ENCODE assay signal across 24 mouse cellular contexts in the genomic region with DNA sequence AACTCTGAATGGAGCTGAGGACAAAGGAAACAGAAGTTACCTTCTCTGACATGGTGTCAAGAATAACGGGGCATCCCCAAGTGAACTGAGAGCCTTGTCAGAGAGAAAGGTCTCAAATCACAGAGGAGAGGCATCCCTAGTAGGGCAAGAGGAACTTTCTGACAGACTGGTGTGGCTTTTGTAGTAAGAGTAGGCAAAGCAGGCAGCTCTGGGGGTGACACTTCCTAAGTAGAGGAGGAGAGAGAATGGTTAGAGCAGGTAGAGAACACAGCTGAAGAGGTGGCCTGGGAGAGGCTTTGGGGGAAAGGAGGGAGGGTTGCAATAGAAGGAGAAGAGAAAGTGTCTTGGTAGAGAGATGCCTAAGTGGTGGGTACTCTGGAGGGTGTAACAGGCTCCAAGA. TPM values are rescaled to one million over a fixed set of nuclear protein-coding genes. Genes with fewer than 3 reads are reported as not detected.
DNase-seq lines count a peak whose midpoint lies in the region; TF ChIP-seq lines count a peak whose summit lies in the region.
"Had no signal": no experiment of that assay in that cellular context is flagged by ENCODE, and none has a peak within 500 bp of the region (broad histone marks: within the 10 kb centered on the region; RNA-seq: fewer than 3 reads in every experiment).

No protein-coding gene starts in this region.

- no peak overlapping the region for H3K27ac ChIP-seq in heart, embryonic 10.5 days
- H3K27ac ChIP-seq in heart, adult 2 months = no peak overlapping the region
- H3K27ac ChIP-seq in limb, embryonic 10.5 days = no peak overlapping the region

- TF ChIP-seq EP300 in heart, adult 2 months (IDR thresholded peaks at IDR 0.05; ENCODE audit: insufficient read depth, low read depth, low read length) = no peak

- WGBS in heart, embryonic 10.5 days = 70% methylated on average over 1 of the region's 1 CpGs
- WGBS in heart, adult 2 months = 44% methylated on average over 1 of the region's 1 CpGs
- WGBS in limb, embryonic 10.5 days = 71% methylated on average over 1 of the region's 1 CpGs

- H3K4me1 ChIP-seq in heart, embryonic 10.5 days = no peaks in the 10 kb centered on the region; the same call in 1 of the 2 replicates
- H3K4me1 ChIP-seq in heart, adult 2 months (ENCODE audit: control insufficient read depth, insufficient read depth, low read length) = peaks cover 5% of the 10 kb centered on the region
- H3K4me1 ChIP-seq in limb, embryonic 10.5 days = peaks cover 3% of the 10 kb centered on the region; the same call in 1 of the 2 replicates

- TF ChIP-seq CTCF in heart, adult 2 months (IDR thresholded peaks at IDR 0.05) = no peak

- H3K27me3 ChIP-seq in heart, embryonic 10.5 days (ENCODE audit: insufficient read depth, poor library complexity, severe bottlenecking) = no peaks in the 10 kb centered on the region; the same call in none of the 2 replicates
- H3K27me3 ChIP-seq in heart, adult 2 months (ENCODE audit: control insufficient read depth, insufficient read depth, low read length) = no peaks in the 10 kb centered on the region
- H3K27me3 ChIP-seq in limb, embryonic 10.5 days (ENCODE audit: low read depth, poor library complexity, severe bottlenecking) = peaks cover 27% of the 10 kb centered on the region
- H3K27me3 ChIP-seq: Patski had no signal

- H3K79me2 ChIP-seq in heart, adult 2 months (replicated peaks; ENCODE audit: control insufficient read depth, insufficient read depth, low read length) = peaks cover 3% of the 10 kb centered on the region; the same call in 1 of the 2 replicates

- no peaks in the 10 kb centered on the region for H3K36me3 ChIP-seq in heart, embryonic 10.5 days
- no peaks in the 10 kb centered on the region for H3K36me3 ChIP-seq in heart, adult 2 months (ENCODE audit: control insufficient read depth, insufficient read depth, low read length)
- no peaks in the 10 kb centered on the region for H3K36me3 ChIP-seq in limb, embryonic 10.5 days
- H3K36me3 ChIP-seq: G1E had no signal

- no peak overlapping the region for H3K4me3 ChIP-seq in heart, embryonic 10.5 days
- no peak overlapping the region for H3K4me3 ChIP-seq in heart, adult 2 months
- H3K4me3 ChIP-seq in limb, embryonic 10.5 days = no peak overlapping the region

- DNase-seq in heart, adult 11 months = peak; percentile 71
- no peak for DNase-seq in heart, adult 9 months (ENCODE audit: low spot score in 2 of 2)
- DNase-seq in heart, embryonic 10.5 days (ENCODE audit: low spot score) = peak; percentile 71
- no peak for DNase-seq in heart, adult 2 months
- peak; percentile 3 for DNase-seq in limb, embryonic 10.5 days (ENCODE audit: low spot score)
- no peak for DNase-seq in cerebellum, adult 9-10 months
- DNase-seq: adrenal gland, adult 2 months; adrenal gland, adult 8-10 months; adrenal gland, postnatal 10 days; adrenal gland, postnatal 14 days; adrenal gland, postnatal 25 days; adrenal gland, postnatal 36 days; B cell, adult 2 months; cerebellum, adult 11 months; cerebellum, adult 11-12 months; cerebellum, adult 18-20 months had no signal

- no peak overlapping the region for H3K9ac ChIP-seq in heart, adult 2 months (ENCODE audit: low read depth, low read length)

- TF ChIP-seq POLR2A in heart, adult 2 months (IDR thresholded peaks at IDR 0.05; ENCODE audit: insufficient read depth, low read depth, low read length) = no peak

- H3K9me3 ChIP-seq in heart, embryonic 10.5 days = no peaks in the 10 kb centered on the region
- no peaks in the 10 kb centered on the region for H3K9me3 ChIP-seq in limb, embryonic 10.5 days (replicated peaks)
- H3K9me3 ChIP-seq: G1E had no signal

- intact Hi-C loops in heart, adult 2 months (cut with DNase I) = no loop called here

RNA-seq across cellular contexts. Expression of a gene that starts 1.6 kb away (rescaled TPM):
- polyA plus RNA-seq in heart, embryonic 10.5 days (2016; fragmentation: Nextera tagmentation; extraction: Ambion mirVana) = 18.1 and 36.6 TPM in 2 replicates
- 10 to 100 TPM; 65.5 to 69.6 TPM for total RNA-seq in heart, adult 2 months (2021)
- polyA plus RNA-seq in heart, adult 2 months (2012; rRNA removed) = 75.2 and 98.3 TPM in 2 replicates
- 40.1 and 40.8 TPM in 2 replicates for polyA plus RNA-seq in limb, embryonic 10.5 days (2016; fragmentation: Nextera tagmentation; extraction: Ambion mirVana)
- total RNA-seq: CH12.LX, G1E, MEL had no signal
- polyA plus RNA-seq: activated CD4-positive, CD25-positive, alpha-beta regulatory T cell, adult 4 months; CD4-positive, CD25-positive, alpha-beta regulatory T cell, adult 4 months; G1E had no signal

RNA-seq across cellular contexts. Expression of a gene that starts 8.8 kb away (rescaled TPM):
- polyA plus RNA-seq in heart, embryonic 10.5 days (2016; fragmentation: Nextera tagmentation; extraction: Ambion mirVana) = 0.28 TPM in 1 of 2 replicates, not detected in the other
- under 1 TPM; 0.23 to 0.50 TPM for total RNA-seq in heart, adult 2 months (2021)
- 0.57 TPM in 1 of 2 replicates, not detected in the other for polyA plus RNA-seq in heart, adult 2 months (2012; rRNA removed)
- 0.30 TPM in 1 of 2 replicates, not detected in the other for polyA plus RNA-seq in limb, embryonic 10.5 days (2016; fragmentation: Nextera tagmentation; extraction: Ambion mirVana)
- total RNA-seq: CH12.LX, G1E, MEL had no signal
- polyA plus RNA-seq: adrenal gland, adult 2 months; CD4-positive, CD25-positive, alpha-beta regulatory T cell, adult 4 months; G1E had no signal

RNA-seq across cellular contexts. Expression of a gene that starts 21.2 kb away (rescaled TPM):
- polyA plus RNA-seq in heart, embryonic 10.5 days (2016; fragmentation: Nextera tagmentation; extraction: Ambion mirVana) = 32.3 and 52.5 TPM in 2 replicates
- total RNA-seq in heart, adult 2 months (2021) = 10 to 100 TPM; 28.3 to 29.6 TPM
- polyA plus RNA-seq in heart, adult 2 months (2012; rRNA removed) = 56.7 and 78.0 TPM in 2 replicates
- polyA plus RNA-seq in limb, embryonic 10.5 days (2016; fragmentation: Nextera tagmentation; extraction: Ambion mirVana) = 8.5 and 10.3 TPM in 2 replicates

RNA-seq across cellular contexts. Expression of a gene that starts 21.3 kb away (rescaled TPM):
- 64.6 and 111 TPM in 2 replicates for polyA plus RNA-seq in heart, embryonic 10.5 days (2016; fragmentation: Nextera tagmentation; extraction: Ambion mirVana)
- 1,000 to 10,000 TPM in 1 of 2 experiments, 100 to 1,000 TPM in 1; 871 to 1,070 TPM for total RNA-seq in heart, adult 2 months (2021)
- 1,425 and 1,426 TPM in 2 replicates for polyA plus RNA-seq in heart, adult 2 months (2012; rRNA removed)
- 4.6 and 5.3 TPM in 2 replicates for polyA plus RNA-seq in limb, embryonic 10.5 days (2016; fragmentation: Nextera tagmentation; extraction: Ambion mirVana)

RNA-seq across cellular contexts. Expression of a gene that starts 24.9 kb away (rescaled TPM):
- 0.31 and 0.44 TPM in 2 replicates for polyA plus RNA-seq in heart, embryonic 10.5 days (2016; fragmentation: Nextera tagmentation; extraction: Ambion mirVana)
- total RNA-seq in heart, adult 2 months (2021) = not detected
- 0.32 and 0.37 TPM in 2 replicates for polyA plus RNA-seq in heart, adult 2 months (2012; rRNA removed)
- 0.98 TPM in 1 of 2 replicates, not detected in the other for polyA plus RNA-seq in limb, embryonic 10.5 days (2016; fragmentation: Nextera tagmentation; extraction: Ambion mirVana)
- total RNA-seq: adrenal gland, adult 18-20 months; adrenal gland, adult 8-10 months; adrenal gland, postnatal 10 days; adrenal gland, postnatal 14 days; adrenal gland, postnatal 25 days; adrenal gland, postnatal 4 days; CH12.LX had no signal
- polyA plus RNA-seq: adrenal gland, adult 2 months; G1E had no signal

Comparison
In these comparisons a context has a peak if more than half of its experiments do, and no peak if none do; other contexts are left out.
1. DNase-seq: peak in heart, adult 11 months (single experiment), heart, embryonic 10.5 days (single experiment) and limb, embryonic 10.5 days (single experiment); none in heart, adult 9 months (0 of 2), heart, adult 2 months (0 of 2) and cerebellum, adult 9-10 months (single experiment).